Mouse (Mus musculus): Measurements from ENCODE around the gene Hivep3.

The Hivep3 gene

DNA sequence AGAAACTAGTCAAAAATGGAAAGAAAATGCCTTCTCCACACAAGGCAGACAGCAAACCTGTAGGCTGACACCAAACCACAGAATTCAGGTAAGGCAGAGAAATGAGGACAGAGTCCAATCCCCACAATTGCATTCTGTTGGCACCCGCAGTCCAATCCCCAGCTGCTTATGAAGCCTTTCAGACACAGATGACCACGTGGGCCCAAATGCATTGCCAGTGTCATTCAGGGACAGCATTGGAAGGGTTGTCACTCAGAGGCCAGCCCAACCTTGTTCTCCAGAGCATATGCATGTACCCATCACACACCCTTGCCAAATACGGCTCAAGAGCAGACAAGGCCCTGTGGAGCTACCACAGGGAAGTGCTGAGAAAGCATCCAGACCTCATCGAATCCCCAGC, 204.9 kb downstream of the Hivep3 start:
- intact Hi-C loops (cut with DNase I): no loop called here

DNA sequence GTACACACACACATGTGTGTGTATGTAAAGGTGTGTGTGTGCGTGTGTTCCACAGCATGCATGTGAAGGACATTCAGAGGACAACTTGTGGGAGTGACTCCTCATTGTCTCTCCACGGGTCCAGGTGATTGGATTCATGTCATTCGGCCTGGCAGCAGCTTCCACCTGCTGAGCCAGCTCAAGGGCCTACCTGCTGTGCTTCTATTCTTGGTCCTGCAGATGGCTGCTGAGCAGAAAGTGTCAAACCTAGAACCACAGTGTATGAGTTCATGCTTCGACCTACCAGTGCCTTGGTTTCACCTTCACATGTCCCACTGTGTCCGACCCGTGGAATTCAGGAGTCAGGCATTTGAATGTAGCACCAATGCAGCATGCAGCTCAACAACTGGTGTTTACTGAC, 206.2 kb downstream of the Hivep3 start:
- intact Hi-C loops (cut with DNase I): no loop called here

DNA sequence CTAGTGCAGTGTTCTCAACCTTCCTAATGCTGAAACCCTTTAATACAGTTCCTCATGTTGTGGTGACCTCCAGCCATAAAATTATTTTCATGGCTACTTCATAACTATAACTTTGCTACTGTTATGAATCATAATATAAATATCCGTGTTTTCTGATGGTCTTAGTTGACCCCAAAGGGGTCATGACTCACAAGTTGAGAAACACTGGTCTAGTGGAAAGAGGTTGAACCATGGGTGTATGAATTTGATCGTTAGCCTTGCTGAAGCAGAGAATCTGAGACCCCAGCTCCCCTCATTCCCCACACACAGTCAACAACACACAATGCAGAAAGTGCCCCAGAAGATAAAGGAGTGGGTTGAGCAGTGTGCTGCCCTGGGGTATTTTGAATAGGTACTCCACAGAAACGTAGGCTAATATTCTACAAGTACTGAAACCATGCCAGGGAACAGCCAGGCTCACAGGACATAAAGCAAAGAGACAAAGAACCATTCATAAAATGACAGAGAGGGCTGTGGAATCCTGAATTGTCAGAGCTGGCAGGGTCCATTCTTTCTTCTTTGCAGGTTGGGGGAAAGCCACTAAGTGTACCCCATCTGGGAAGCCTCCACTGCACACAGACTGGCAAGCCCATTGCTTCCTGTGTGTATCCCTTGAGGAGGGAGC, 212.8 kb downstream of the Hivep3 start:
- intact Hi-C loops (cut with DNase I): no loop called here

DNA sequence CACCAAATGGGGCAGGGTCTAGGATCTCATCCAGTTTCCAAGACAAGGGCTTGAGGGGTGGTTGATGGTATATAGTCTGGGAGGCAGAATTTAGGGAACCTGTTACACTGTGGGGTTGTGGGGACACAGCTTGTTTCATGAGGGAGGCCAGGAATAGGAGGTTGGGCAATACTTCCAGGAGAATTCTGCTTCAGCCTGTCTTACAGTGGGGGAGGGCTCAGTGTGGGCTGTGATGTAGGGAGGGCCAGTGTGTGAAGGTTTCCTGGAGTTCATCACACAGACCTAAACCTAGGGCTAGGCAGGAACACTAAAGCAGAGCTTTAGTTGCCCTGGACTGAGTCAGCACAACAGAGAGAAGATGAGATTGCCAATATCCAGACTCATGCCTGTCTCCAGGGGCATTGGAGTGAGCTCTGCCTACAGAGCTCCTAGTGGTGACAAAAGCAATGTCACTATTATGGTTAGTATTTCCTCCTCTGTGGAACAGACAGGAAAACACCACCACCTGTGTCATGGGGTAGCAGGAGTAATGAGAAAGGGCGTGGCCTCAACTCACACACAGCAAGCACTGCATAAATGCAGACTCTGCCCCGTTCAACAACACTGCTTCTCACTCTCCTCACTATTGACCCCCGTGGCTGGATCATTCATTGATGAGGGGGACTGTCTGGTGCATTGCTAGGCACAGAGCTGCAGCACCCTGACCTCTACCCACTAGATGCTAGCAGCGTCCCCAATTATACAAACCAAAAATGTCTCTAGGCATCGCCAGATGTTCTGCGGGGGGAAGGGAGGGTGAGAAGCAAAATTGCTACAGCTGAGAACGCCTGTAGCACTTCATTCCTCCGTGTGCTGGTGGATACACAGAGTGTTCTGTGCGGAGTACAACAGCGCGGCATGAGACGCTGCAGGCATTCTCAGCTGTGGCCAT, 213.9 kb downstream of the Hivep3 start:
- intact Hi-C loops (cut with DNase I): no loop called here

DNA sequence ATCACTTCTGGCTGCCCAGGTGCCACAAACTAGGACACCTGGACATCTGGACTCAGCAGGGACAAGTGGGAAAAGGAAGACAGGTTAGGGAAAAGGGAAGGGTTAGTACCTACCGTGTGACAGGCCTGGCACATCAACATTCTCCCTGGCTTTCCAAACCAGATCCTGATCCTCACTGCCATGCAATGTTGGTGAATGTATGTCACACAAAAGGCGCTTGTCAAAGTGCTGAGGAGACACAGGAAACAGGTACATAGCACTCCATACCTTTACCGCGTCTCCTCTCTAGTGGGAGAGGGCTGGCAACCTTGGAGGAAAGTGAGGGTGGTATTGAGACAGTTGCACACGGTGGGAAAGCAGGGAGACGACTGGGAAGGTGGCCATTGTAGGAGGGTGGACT, 214.8 kb downstream of the Hivep3 start:
- intact Hi-C loops (cut with DNase I): no loop called here

DNA sequence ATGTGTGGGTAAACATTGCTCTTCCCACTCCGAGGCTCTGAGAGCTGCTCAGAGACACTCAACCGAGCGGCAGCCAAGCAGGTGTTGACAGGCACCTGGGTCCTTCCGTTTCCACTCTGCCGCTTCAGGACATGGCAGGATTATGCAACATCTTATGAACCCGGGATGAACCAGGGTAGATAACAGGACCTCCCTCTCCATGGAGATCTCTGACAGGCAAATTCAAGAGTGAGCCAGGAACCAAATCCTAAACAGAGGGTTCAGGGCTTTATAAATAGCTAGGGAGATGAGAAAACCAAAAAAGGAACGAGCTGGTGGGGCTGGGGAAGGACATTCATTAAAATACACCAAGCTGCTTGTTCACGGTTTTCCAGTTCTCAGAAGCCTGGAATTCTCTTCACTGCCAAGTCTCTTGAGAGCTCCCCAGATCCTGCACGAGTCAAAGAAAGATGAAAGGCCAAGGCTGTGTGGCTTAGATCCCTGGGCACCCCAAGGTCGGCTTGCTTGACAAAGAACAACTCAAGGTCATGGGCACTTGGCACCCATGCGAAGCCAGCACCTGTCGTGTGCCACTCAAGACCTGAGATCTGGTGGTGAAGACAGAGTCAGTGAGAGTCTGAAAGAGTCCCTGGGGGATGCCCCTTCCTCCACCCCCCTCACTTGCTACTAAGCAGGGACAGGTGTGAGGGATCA, 215.5 kb downstream of the Hivep3 start:
- intact Hi-C loops (cut with DNase I): no loop called here

DNA sequence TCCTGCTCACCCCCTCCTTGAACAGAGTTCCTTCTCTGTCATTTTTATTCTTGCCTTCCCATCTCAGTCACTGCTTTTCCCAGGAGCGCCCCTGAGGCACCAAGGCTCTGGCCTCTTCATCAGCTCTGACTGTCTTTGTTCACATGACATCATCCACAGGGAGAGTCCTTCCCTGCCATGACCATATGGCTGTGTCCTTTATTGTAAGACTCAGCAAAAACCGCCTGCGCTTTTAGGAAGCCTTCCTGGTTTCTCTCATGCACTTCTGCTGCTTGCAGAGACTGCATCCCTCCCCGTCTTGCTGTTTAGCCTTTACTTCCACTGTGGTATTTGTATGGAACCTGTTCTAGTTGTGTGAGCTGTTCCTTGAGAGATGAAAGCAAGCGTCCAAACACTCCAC, 216.6 kb downstream of the Hivep3 start:
- intact Hi-C loops (cut with DNase I): no loop called here

DNA sequence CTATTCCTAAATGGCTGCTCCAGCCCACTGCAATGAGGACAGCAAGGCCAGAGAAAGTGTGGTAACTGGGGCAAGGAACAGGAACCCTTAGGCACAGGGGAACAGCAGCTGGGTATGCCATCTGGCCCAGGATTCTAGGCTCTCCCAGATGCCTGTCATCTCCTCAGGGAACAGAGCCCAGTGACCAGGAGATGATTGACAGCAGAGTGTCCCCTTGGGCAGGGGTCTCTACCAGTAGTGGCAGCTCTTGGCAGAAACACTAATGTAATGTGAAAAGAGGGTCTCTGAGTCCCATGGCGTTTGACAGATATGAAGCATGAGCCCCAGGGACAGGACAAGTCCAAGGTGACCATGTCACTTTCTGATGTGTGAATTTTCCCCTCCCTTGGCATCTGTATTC, 217.5 kb downstream of the Hivep3 start:
- intact Hi-C loops (cut with DNase I): no loop called here

DNA sequence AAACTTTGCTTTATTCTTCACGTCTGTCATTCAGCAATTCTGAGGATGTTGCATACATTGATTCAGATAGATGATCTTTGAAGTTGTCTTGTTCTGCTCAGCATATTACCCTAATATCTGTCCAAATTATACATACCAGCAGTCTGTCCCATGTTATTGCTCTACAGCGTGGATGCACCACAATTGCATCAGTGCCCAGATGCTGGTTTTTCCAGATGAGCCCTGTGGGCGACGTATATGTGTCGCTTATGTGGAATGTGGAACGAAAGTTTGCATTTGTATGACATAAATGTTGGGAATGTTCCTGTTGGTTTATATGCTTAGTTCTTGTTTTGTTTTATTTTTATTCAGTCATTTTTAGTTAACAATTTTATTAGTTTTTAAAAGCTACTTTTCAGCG, 221.4 kb downstream of the Hivep3 start:
- intact Hi-C loops (cut with DNase I): no loop called here

DNA sequence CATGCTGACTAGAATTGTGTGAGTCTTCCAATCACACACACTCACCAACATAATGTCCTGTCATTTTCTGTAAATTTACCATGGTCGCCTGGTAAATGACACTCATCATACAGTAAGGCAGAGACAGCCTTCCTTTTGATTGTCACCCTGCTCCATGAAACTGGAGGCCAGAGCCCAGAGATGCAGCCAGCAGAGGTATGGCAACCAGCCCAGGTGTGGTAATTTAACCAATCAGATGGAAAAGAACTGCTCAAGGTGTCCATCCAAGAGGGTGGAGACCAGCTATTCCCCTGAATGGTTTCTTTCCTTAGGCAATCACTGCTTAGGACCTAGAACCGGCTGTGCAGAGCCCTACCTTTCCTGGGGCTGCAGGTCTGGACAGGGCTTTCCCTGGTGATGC, 224.4 kb downstream of the Hivep3 start:
- intact Hi-C loops (cut with DNase I): no loop called here

DNA sequence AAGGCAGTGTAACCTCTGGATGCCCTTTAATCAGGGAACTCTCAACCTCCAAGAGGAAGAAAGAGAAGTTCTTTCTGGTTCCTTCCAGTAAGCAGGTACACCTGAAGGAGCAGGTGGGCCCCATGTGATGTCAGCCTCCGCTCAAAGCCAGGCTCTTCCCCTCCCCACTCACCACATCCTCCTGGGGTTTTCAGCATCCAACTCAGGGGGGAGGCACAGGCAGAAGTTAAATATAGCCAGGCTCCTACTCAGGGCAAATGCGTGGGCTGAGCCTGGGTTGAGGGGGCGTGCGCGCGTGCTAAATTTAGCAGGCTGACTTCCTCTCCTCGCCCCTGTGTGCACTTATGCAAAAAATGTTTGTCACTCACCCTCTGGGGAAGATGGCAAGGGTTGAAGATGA, 225.7 kb downstream of the Hivep3 start:
- intact Hi-C loops (cut with DNase I): no loop called here

DNA sequence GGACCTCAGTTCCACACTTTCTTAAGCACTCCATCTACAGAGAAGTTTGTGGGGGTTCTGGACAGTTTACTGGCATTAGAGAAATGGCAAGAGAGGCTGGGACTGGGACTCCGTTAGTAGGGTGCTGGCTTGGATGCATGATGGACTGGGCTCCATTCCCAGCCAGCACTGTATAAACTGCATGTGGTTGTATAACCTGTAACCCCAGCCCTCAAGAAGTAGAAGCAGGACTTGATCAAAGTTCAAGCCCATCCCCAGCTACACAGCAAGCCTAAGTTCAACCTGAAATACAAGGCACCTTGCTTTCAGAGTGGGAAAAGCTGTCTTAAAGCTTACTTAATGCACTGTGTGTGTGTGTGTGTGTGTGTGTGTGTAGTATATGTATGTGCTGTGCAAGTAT, 226.3 kb downstream of the Hivep3 start:
- intact Hi-C loops (cut with DNase I): no loop called here

DNA sequence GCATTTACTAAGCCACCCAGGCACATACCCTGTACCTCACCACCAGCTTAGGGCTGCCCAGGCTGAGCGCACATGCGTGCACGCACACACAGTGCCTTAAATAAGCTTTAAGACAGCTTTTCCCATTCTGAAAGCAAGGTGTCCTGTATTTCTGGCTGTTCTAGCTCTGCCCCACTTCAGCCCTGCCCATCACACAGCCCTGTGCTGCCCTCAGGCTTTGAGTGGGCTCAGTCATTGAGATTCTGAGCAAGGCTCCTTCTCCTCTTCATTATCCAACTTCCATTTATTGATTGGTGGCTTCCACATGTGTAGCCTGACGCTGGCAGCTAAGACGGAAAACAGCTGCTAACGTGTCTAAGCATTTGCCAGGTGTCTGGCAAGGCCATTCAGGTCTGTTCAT, 226.9 kb downstream of the Hivep3 start:
- intact Hi-C loops (cut with DNase I): no loop called here

DNA sequence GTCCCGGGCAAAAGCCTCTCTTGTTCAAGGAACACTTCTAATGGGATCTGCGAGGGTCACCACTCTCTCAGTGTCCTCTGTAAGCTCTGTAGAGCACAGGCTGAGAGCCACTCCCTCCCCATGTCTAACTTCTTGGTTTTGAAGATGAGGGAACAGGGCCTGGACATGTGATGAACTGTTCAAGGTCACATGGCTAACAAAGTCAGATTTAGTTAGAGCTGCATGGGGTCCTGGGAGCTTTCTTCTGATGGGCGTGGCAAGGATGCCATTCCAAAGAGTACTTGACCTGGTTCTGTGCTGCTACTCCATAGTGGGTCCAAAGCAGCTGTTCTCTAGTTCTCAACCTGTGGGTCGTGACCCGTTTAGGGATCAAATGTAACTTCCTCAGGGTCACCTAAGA, 227.6 kb downstream of the Hivep3 start:
- intact Hi-C loops (cut with DNase I): no loop called here

DNA sequence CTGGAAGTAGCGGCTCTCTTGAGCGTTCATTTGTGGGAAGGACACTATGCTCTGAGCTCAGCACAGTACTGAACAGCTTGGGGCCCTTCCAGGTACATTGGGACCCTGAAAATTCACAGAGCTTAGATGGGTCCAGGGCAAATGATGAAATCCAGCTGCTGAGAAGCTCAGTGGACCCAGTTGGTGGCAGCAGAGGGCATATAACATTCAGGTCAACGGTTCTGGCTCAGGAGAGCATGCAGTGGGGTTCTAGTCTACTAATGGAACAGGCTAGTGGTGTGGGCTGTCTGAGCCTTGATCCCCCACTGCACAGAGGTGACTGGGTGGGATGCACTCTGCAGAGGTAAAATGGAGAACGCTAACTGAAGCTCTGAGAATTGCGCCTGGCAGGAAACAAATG, 228.5 kb downstream of the Hivep3 start:
- intact Hi-C loops (cut with DNase I): loop anchor here (2.0 kb wide), 1 partner anchor 143 kb away; no protein-coding TSS in a partner anchor

DNA sequence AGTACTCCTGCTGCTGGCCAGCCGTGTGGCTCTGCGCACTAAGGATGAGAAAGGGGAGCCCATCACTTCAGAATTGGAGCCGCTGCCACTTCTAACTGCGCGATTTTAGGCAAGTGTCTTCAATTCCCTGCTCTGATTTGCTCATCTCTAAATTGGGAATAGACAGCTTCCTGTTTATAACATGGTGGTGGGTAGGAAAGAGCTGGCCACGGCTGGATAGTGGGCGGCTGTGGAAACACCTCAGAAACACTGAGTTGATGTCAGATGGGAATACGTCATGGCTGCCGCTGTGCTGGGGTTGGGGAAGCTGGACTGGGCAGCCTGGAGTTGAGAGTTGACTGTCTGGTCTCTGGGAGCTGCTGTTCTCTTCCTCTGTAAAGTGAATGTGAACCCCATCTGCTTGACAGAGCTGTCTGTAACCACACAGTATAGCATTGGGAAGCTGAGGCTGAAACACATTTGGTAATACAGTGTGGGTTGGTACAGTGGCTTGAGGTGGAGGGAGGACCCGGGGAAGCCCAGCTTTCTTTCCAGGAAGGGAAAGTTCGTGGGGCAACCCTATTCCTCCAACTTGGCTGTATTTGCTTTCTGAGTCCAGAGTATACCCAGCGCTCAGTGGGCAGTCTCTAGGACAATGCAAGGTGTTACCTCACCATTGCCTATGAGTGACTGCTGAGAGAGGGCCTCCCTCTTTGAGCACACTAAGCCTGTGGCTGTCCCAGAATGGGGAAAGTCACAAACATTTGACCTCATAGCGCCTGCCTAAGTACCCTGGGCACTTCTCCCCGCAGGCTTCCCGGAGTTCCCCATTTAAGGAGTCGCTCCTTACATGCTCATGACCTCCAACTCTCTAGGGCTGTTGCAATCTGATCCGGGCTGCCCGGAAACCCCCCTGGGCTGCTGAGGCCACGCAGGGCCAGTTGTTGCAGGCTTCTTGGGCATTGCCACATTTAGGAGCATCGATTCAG, 232.8 kb downstream of the Hivep3 start:
- intact Hi-C loops (cut with DNase I): no loop called here

DNA sequence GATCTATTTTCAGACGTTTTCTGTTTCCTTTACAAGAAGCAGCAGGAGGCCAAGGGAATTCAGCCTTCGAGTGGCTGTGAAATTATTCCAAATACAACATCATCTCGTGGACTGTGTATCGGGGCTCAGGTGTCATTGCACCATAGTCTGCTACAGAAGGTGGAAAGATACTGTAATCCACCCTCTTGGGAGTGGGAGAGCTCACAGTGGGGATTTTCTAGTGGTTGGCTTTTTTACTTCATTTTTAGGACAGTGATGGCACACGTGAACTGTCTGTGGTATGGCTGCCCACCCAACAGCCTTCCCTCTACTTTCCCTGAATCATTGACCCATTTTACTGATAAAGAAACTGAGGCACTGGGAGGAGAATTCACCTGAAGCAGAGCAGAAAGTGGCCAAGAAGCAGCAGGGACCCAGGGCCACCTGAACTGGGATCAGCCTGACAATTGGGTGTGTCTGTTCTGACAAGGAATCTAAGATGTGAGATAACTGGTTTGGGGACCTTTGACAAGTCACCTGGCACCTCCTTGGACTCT, 233.6 kb downstream of the Hivep3 start:
- intact Hi-C loops (cut with DNase I): no loop called here

DNA sequence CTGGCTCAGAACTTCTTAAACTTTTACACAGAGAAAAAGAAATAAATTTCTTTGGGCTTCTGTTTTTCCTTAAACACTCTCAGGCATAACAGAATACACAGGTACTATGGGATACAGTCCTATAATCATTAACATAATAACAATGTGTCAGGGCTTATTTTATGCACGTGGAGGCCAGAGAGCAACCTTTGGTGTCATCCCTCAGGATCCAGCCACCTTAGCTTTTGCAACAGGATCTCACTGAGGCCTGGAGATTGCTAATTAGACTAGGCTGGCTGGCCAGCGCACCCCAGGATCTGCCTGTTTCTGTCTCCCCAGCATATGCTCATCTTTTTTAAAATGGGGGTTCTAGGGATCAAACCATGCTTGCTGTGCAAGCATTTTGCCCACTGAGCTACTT, 234.1 kb downstream of the Hivep3 start:
- intact Hi-C loops (cut with DNase I): no loop called here

DNA sequence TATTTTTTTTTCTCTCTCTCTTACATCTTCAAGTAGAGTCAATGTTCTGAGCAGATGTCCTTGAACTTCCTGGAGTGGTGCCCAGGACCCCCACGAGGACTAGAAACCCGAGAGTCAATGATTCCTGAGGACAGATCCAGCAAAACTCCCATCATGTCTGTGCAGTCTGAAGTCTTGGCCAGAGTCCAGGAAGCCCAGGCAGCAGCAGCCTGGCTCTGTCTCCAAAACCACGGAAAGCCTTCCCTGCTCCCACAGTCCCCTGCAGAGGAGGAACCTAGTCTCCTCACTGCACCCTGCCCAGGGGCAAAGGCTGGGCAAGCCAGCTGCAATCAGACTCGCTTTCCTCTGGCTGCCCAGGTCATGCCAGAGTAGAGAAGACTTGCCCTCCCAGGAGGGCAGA, 234.5 kb downstream of the Hivep3 start:
- intact Hi-C loops (cut with DNase I): no loop called here

DNA sequence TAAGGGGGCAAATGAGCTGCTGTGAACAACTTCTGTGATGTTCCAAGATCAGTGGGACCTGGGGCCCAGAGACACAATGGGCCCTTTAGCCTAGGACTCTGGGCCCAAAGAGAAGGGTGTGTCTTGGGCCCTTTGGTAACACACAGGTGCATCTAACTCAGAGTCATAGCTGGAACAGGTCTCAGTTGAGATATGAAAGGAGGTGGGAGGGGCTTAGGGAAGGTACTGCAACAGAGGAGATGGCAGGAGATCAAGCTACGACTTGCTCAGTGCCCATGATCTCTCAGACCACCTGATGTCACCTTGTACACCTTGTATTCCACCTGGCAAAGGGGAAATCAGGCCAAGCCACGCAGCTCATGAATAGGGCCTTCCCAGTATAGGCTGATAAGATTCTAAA, 235.3 kb downstream of the Hivep3 start:
- intact Hi-C loops (cut with DNase I): no loop called here

DNA sequence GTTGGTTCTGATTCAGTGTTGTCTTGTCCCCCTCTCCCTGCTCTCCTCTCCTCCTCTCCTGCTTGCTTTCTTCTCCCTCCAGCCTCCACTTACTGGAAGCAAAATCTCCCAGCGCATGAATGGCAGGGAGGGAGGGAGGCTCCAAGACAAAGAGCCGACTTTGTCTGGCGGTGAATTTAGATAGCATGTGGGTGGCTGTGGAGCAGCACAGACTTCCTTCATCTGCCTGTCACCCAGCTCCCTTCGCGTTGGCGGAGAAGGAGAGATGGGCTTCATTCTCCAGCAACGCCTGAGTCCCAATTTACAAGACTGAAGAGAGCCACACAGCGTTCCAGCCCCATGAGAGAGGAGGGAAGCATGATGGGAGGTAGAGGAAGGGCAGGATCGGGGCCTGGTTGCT, 236.6 kb downstream of the Hivep3 start:
- intact Hi-C loops (cut with DNase I): no loop called here
